Mouse (Mus musculus) heart, embryonic 11.5 days (tissue): Measurements from ENCODE around the gene Zfp987. TPM values are rescaled to one million over a fixed set of nuclear protein-coding genes. Genes with fewer than 3 reads are reported as not detected.
"Not testable (repeated sequence)": the region's sequence is repeated elsewhere in the genome, so short reads cannot be mapped to it uniquely, and the experiment has no call there.

Experiments
- ATAC-seq: fragments of 200-750 bp; cut with Nextera tagmentation; replicated peaks from 2 replicates; pipeline ENCODE4 v1.8.0; 2017; ENCODE audit warnings: moderate library complexity; ENCODE audit not compliant: insufficient number of reproducible peaks, low FRiP score, low TSS enrichment
- H3K27ac ChIP-seq: fragments of 300-500 bp; sonication (generic); 2 replicates; pipeline ENCODE4 v1.5.1; 2014; ENCODE audit warnings: mild to moderate bottlenecking, low read depth, low read length
- H3K27me3 ChIP-seq: fragments of 300-500 bp; sonication (generic); 2 replicates; pipeline ENCODE4 v1.6.1; 2014; ENCODE audit warnings: mild to moderate bottlenecking, low read length, mixed read lengths; ENCODE audit not compliant: control insufficient read depth, insufficient read depth
- H3K36me3 ChIP-seq: fragments of 300-500 bp; sonication (generic); 2 replicates; pipeline ENCODE4 v1.6.1; 2014; ENCODE audit warnings: mild to moderate bottlenecking, low read length, moderate library complexity, mixed read lengths; ENCODE audit not compliant: control insufficient read depth, insufficient read depth
- H3K4me1 ChIP-seq: fragments of 300-500 bp; sonication (generic); 2 replicates; pipeline ENCODE4 v1.6.1; 2014; ENCODE audit warnings: low read length; ENCODE audit not compliant: control insufficient read depth, insufficient read depth
- H3K4me2 ChIP-seq: fragments of 300-500 bp; sonication (generic); 2 replicates; pipeline ENCODE4 v1.6.1; 2014; ENCODE audit warnings: mild to moderate bottlenecking, moderate library complexity
- H3K4me3 ChIP-seq: fragments of 300-500 bp; sonication (generic); 2 replicates; pipeline ENCODE4 v1.5.1; 2014; ENCODE audit warnings: low read depth, low read length
- H3K9ac ChIP-seq: fragments of 300-500 bp; sonication (generic); 2 replicates; pipeline ENCODE4 v1.6.1; 2014; ENCODE audit warnings: mild to moderate bottlenecking, low read depth, low read length, moderate library complexity
- H3K9me3 ChIP-seq: fragments of 300-500 bp; sonication (generic); replicated peaks from 2 replicates; pipeline ENCODE4 v1.6.1; 2016; ENCODE audit warnings: low read length; ENCODE audit not compliant: control insufficient read depth
- WGBS: fragments of 180-500 bp; shearing (Covaris S2); extraction: QIAGEN DNeasy Blood & Tissue Kit; methylation state at CpG from one replicate; pipeline ENCODE4 v1.1.7; 2014; ENCODE audit not compliant: insufficient replicate concordance; 5-methylcytosine and 5-hydroxymethylcytosine counted together
- polyA plus RNA-seq: library from polyadenylated mRNA; unstranded; fragments of >200 nt; fragmentation: Nextera tagmentation; extraction: Ambion mirVana; gene quantifications from 2 replicates; pipeline ENCODE4 v1.2.1, GENCODE M21; 2014

Gene Zfp987
- 0.11 and 0.17 TPM in 2 replicates for polyA plus RNA-seq

DNA sequence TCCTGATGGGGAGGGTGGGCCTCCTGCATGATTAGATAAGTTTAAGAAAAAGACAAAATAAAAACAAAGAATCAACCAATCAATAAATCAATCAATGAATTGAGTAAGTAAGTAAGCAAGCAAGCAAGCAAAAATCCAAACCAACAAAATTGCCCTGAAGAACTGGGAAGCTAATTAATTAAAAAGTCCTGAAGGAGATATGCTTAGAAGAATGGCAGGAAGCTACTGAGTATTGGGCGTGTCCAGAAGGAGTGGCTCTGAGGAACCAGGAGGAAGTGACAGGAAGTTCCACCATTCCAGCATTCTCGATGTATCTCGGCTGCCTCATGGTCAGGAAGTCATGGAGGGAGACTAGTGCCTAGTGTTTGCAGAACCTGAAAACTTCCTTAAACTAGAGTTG lies at the start of gene Zfp987:
Gene Zfp987, plus strand, starts transcription at position 301 of the 400 bp plus-strand sequence.
- H3K27me3 ChIP-seq, H3K9me3 ChIP-seq, H3K27ac ChIP-seq, ATAC-seq, H3K36me3 ChIP-seq, H3K4me2 ChIP-seq, H3K4me3 ChIP-seq, H3K4me1 ChIP-seq, H3K9ac ChIP-seq: not testable (repeated sequence)
- WGBS = 88% methylated on average over 1 of the region's 3 CpGs

DNA sequence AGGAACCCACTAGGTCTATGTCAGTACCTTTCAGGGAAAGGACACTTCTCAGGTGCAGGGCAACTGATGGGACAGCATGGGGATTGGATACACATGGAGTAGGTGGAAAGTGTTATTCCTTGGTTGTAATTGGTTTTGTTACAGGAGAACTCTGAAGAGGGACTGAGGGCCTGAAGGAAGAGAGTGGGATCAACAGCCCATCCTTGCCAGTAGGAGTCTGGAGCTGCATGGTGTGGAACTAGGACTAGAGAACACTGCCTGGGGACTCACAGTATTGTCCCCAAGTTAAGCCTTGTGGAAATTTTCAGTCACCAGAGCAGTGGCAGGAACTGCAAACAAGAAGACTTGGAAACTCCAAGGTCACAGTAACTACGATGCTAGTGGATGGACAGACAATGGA lies 44.6 kb upstream of the Zfp987 start:
- not testable (repeated sequence) for ATAC-seq, H3K9ac ChIP-seq
- WGBS = 86% methylated on average over 1 of the region's 1 CpGs

DNA sequence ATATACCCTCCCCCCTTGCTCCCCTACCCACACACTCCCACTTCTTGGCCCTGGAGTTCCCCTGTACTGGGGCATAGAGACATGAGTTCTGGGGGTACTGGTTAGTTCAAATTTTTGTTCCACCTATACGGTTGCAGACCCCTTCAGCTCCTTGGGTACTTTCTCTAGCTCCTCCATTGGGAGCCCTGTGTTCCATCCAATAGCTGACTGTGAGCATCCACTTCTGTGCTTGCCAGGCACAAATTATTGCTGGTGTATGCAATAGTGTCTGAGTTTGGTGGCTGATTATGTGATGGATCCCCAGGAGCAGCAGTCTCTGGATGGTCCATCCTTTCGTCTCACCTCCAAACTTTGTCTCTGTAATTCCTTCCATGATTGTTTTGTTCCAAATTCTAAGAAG lies 43.7 kb upstream of the Zfp987 start:
- WGBS = 82% methylated on average over 2 of the region's 2 CpGs
- not testable (repeated sequence) for ATAC-seq, H3K4me3 ChIP-seq, H3K36me3 ChIP-seq, H3K4me1 ChIP-seq, H3K4me2 ChIP-seq, H3K9ac ChIP-seq, H3K27ac ChIP-seq, H3K27me3 ChIP-seq
- peaks cover 16% of the 10 kb centered on the region for H3K9me3 ChIP-seq

More for the DNA sequence above, 44.6 kb upstream of the Zfp987 start:
- not testable (repeated sequence) for H3K4me3 ChIP-seq, H3K27ac ChIP-seq, H3K4me2 ChIP-seq, H3K27me3 ChIP-seq, H3K36me3 ChIP-seq, H3K4me1 ChIP-seq
- H3K9me3 ChIP-seq = peaks cover 13% of the 10 kb centered on the region

DNA sequence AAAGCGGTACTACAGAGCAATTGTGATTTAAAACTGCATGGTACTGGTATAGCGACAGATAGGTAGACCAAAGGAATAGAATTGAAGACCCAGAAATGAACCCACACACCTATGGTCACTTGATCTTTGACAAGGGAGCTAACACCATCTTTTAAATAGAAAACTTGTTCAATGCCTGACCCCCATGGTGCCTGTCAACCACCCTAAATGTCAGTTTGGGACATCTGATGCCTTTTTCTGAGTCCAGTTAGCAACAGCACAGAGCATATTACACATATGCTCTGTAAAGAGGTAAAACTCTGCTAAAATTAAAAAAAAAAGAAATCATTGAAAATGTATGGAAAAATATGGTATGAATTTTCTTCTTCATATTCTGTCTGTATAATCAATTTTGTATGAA lies 41.8 kb upstream of the Zfp987 start:
- WGBS = 68% methylated on average over 2 of the region's 2 CpGs
- H3K9me3 ChIP-seq = peaks cover 28% of the 10 kb centered on the region
- H3K4me1 ChIP-seq = no peaks in the 10 kb centered on the region
- H3K4me3 ChIP-seq = no peak overlapping the region
- no peaks in the 10 kb centered on the region for H3K36me3 ChIP-seq
- H3K4me2 ChIP-seq = no peak overlapping the region
- no peak for ATAC-seq
- no peak overlapping the region for H3K9ac ChIP-seq
- H3K27me3 ChIP-seq = no peaks in the 10 kb centered on the region
- H3K27ac ChIP-seq = no peak overlapping the region

DNA sequence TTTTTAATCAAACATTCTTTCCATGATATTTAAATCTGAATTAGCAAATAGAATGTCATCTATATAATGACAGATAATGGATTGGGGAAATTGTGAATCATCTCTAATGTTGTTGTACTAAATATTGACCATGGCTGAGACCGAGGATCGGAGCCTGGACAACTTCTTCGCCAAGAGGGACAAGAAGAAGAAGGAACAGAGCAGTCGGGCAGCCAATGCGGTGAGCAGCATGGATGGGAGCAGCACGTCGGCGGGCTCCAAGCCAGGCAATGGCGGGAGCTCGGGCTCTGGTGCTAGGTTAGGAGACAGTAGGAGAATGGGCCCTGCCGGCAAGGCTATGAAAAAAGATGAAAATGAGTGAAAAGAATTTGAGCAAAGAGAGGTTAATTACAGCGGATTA lies 38.5 kb upstream of the Zfp987 start:
- H3K9ac ChIP-seq, H3K4me3 ChIP-seq, H3K4me2 ChIP-seq, H3K36me3 ChIP-seq, H3K4me1 ChIP-seq, ATAC-seq, H3K27ac ChIP-seq, H3K27me3 ChIP-seq: not testable (repeated sequence)
- 88% methylated on average over 12 of the region's 12 CpGs for WGBS
- peaks cover 21% of the 10 kb centered on the region for H3K9me3 ChIP-seq

DNA sequence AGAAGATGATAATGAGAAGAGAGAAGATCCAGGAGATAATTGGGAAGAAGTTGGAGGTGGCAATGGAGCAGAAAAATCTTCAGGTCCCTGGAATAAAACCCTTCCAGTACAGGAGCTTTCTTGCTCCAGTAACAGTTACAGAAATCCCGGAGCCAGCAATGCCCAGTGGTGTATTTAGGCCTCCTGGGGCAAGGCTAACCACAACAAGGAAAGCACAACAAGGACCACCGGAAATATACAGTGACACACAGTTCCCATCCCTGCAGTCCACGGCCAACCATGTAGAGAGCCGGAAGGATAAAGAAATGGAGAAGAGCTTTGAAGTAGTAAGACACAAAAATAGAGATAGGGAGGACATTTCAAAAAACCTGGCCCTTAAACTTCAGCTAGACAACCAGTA lies 38.0 kb upstream of the Zfp987 start:
- not testable (repeated sequence) for H3K36me3 ChIP-seq, H3K9ac ChIP-seq, H3K4me2 ChIP-seq, ATAC-seq, H3K27me3 ChIP-seq, H3K27ac ChIP-seq, H3K4me3 ChIP-seq, H3K4me1 ChIP-seq
- WGBS = 82% methylated on average over 4 of the region's 4 CpGs
- peaks cover 20% of the 10 kb centered on the region for H3K9me3 ChIP-seq

DNA sequence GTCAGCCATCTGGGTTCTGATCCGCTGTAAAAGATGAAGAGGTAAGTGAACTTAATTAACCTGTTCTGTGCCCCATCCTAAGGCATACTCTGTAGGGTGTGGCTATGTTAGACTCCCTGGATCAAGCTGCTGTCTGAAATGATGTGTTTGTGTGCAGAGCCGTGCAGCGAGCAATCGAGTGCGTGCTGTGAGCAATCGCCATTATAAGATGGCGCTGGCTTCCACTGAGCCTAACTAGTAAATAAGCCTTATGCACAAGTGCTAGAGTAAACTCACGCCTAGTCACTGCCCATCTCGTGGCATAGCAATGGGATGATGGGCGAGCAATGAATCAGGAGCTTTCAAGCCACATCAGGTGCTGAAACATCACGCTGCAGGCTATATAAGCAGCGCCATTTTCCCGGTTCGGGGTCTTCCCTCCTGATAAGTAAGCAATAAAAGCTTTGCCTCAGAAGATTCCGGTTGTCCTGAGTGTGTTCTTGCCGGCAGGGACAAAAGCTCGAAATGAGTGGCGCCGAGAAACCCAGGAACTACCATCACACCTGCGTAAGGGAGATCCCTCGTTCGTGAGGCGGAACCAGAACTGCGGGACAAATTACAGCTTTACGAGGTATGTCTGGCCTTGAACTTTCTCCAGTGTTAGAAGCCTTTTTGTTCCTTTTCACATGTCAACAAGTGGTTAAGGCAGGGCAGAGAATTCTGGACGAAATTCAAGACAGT lies 37.0 kb upstream of the Zfp987 start:
- not testable (repeated sequence) for H3K4me1 ChIP-seq, H3K9ac ChIP-seq, H3K27ac ChIP-seq, H3K27me3 ChIP-seq, H3K36me3 ChIP-seq, H3K4me2 ChIP-seq, ATAC-seq, H3K4me3 ChIP-seq
- peaks cover 19% of the 10 kb centered on the region for H3K9me3 ChIP-seq
- 87% methylated on average over 25 of the region's 26 CpGs for WGBS

DNA sequence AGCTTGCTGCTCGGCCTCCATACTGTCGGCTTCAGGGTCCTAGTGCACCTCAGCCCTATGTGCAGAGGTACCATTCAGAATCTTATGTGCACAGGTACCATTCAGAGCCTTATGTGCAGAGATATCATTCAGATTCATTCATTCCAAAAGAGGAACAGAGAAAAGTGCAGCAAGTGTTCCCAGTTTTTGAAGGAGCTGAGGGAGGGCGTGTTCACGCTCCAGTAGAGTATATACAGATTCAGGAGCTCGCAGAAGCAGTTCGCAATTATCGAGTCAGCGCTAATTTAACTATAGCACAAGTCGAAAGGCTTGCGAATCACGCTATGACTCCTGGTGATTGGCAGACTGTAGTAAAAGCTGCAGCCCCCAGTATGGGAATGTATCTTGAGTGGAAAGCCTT lies 36.0 kb upstream of the Zfp987 start:
- H3K9me3 ChIP-seq = peaks cover 17% of the 10 kb centered on the region
- not testable (repeated sequence) for H3K4me1 ChIP-seq, H3K4me2 ChIP-seq, H3K9ac ChIP-seq, H3K36me3 ChIP-seq, H3K27me3 ChIP-seq, H3K27ac ChIP-seq, ATAC-seq, H3K4me3 ChIP-seq
- WGBS = 91% methylated on average over 11 of the region's 11 CpGs

DNA sequence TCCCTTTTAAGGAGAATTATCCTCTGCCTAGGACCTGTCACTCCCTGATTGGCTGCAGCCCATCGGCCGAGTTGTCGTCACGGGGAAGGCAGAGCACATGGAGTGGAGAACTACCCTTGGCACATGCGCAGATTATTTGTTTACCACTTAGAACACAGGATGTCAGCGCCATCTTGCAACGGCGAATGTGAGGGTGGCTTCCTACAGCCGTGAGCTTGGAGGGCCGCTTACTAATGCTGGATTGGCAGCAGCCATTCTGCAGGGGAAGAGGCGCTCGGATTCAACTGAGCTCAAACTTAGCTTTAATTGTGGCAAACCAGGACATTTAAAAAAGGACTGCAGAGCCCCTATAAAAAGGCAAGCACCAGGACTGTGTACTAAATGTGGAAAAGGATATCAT lies 35.1 kb upstream of the Zfp987 start:
- not testable (repeated sequence) for H3K27me3 ChIP-seq, H3K36me3 ChIP-seq, H3K9ac ChIP-seq, H3K27ac ChIP-seq, H3K4me1 ChIP-seq, H3K4me3 ChIP-seq, H3K4me2 ChIP-seq, ATAC-seq
- 90% methylated on average over 12 of the region's 12 CpGs for WGBS
- peaks cover 19% of the 10 kb centered on the region for H3K9me3 ChIP-seq
